Mouse (Mus musculus) CH12.LX (cell line): ENCODE measurements around the gene Jmjd1c.
A peak's percentile ranks its signal among the peaks of the same experiment; 100 is the strongest.

Source experiments
- CTCF ChIP-seq, 2 experiments: IDR thresholded peaks in 1 of 2; conservative IDR thresholded peaks in 1 of 2; 2 replicates each; pipeline ENCODE4 v1.5.1; 2011 to 2012; ENCODE audit warnings: low read depth in 2 of 2, low read length in 2 of 2, improper control_type of control experiment in 1 of 2, inconsistent platforms in 1 of 2, mild to moderate bottlenecking in 1 of 2, moderate library complexity in 1 of 2
- ETS1 ChIP-seq: conservative IDR thresholded peaks from 2 replicates; pipeline ENCODE4 v1.6.1; 2012; ENCODE audit warnings: low read depth, mild to moderate bottlenecking, inconsistent platforms, low read length, improper control_type of control experiment, moderate library complexity
- GABPA ChIP-seq: IDR thresholded peaks from 2 replicates; pipeline ENCODE4 v1.6.1; 2012; ENCODE audit warnings: low read depth, low read length, improper control_type of control experiment, inconsistent platforms; ENCODE audit not compliant: insufficient replicate concordance
- HCFC1 ChIP-seq: IDR thresholded peaks from 2 replicates; pipeline ENCODE4 v1.6.1; 2012; ENCODE audit warnings: low read depth, mild to moderate bottlenecking, inconsistent platforms, low read length, improper control_type of control experiment
- MAX ChIP-seq: IDR thresholded peaks from 2 replicates; pipeline ENCODE4 v1.6.1; 2011; ENCODE audit warnings: low read length, improper control_type of control experiment
- MEF2A ChIP-seq: IDR thresholded peaks from 2 replicates; pipeline ENCODE4 v1.6.1; 2014; ENCODE audit warnings: low read depth, mild to moderate bottlenecking, inconsistent platforms, low read length, improper control_type of control experiment, borderline replicate concordance
- MYC ChIP-seq: IDR thresholded peaks from 2 replicates; pipeline ENCODE4 v1.6.1; 2011; ENCODE audit warnings: low read depth, mild to moderate bottlenecking, improper control_type of control experiment, low read length
- POLR2A ChIP-seq: IDR thresholded peaks from 2 replicates; pipeline ENCODE4 v1.6.1; 2011; ENCODE audit warnings: low read depth, mild to moderate bottlenecking, improper control_type of control experiment, low read length
- POLR2AphosphoS2 ChIP-seq: IDR thresholded peaks from 2 replicates; pipeline ENCODE4 v1.6.1; 2011; ENCODE audit warnings: low read depth, low read length, improper control_type of control experiment
- ZC3H11A ChIP-seq: IDR thresholded peaks from 2 replicates; pipeline ENCODE4 v1.6.1; 2012; ENCODE audit warnings: low read depth, mild to moderate bottlenecking, inconsistent platforms, low read length, improper control_type of control experiment

DNA sequence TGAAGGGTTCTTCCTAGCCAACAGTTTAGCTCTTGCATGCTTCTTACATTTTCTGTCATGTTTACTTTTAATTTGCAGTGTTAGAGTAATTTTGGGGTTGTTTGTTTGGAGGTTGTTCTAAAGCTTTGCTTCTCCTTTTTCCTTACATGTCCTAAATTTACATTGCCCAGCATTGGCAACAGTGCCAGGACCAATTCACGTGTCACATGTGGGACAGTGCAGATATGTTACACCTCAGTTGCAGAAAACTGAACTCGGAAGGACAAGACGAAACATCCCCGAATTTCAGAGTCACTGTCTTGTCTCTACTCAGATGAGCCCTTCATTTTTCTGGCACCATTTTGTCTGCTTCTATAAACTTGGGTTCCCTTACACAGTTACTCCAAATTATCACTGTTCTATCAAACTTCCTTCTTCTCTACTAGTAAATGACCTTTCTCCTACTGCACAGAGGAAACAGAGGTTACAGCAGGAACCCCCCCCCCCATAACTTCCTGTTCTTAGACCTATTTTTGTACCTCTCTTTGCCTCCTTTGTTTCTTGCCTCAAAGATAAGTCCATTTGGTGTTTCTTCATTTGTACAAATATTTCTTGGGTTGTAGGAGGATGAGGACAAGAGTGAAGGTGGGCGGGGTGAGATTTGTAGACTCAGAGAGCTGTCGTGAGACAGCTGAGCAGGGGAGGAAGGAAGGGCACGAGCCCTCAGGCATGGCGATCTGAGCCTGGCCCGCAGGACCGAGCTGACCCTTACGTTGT lies 108.9 kb downstream of the Jmjd1c start:
- TF ChIP-seq POLR2A (no peak), CTCF (conservative IDR thresholded peaks at IDR 0.05 in 1 of 2, IDR thresholded peaks at IDR 0.05 in 1 of 2; ENCODE audit: low read depth in 2 of 2, low read length in 2 of 2) (no peak), MEF2A (0 out of 2 replicates have a peak, but pooled peaks have one; percentile 36), ETS1 (no peak), POLR2AphosphoS2 (no peak), GABPA (no peak), MYC (no peak), MAX (no peak), ZC3H11A (no peak), HCFC1 (no peak)
